Mouse (Mus musculus) heart, postnatal 25 days (tissue): Measurements from ENCODE around the gene Alox12b. TPM values are rescaled to one million over a fixed set of nuclear protein-coding genes. Genes with fewer than 3 reads are reported as not detected.

Source experiments
- DNase-seq: peaks from one replicate; pipeline ENCODE4 v3.0.0; 2022; ENCODE audit warnings: low spot score
- intact Hi-C: fragments of 180-260 bp; cut with DNase I; formaldehyde crosslinking; loops from one replicate; pipeline ENCODE4 v1.15.1; 2025
- total RNA-seq, 2 experiments: library from RNA; stranded (reverse); gene quantifications; 2 replicates each; pipeline ENCODE4 v1.2.3; 2021

Alox12b gene
- total RNA-seq, 2 experiments from 2014 or later, result not detected

DNA sequence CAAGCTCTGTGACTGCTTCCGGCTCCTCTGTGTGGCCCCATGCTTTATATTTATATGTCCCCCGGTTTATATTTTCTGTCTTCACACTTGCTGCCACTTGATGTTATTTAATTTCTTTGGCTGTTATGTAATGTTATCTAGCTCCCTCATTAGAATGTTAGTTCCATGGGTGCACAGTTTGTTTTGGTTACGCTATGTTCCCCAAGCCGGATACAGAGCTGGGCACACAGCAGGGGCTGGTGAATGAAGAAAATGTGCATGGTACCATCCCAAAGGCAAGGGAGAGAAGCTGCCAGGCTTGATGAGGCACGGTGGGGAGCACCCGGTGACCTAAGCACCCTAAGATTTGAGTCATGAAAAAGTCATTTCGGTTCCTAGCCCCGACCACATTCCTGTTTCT lies 3.0 kb upstream of the Alox12b start:
- no peak for DNase-seq
- intact Hi-C loops, result no loop called here

- intact Hi-C loops, result no loop called here
- no peak for DNase-seq
These were observed 1.4 kb upstream of the Alox12b start for GRCm38 (mm10) chr11:69155351-69155750.

DNA sequence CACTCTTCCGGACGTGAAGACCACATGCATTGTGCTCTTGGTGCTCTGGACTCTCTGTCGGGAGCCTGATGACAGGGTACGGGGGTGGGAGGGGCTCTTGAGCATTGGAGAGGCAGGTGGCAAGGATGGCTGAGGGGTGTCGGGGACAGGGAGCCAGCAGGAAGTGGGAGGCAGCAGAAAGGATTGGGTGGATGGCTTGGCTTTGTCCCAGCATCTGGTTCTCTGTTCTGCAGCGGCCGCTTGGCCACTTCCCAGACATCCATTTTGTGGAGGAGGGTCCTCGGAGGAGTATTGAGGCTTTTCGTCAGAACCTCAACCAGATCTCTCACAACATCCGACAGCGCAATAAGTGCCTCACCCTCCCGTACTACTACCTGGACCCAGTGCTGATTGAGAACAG lies 12.5 kb downstream of the Alox12b start:
- no peak for DNase-seq
- intact Hi-C loops, result no loop called here

- intact Hi-C loops, result no loop called here
- peak; percentile 76 for DNase-seq
These were observed 14.8 kb downstream of the Alox12b start for GRCm38 (mm10) chr11:69171626-69172025.

GRCm38 (mm10) chr11:69172606-69173005 lies 15.8 kb downstream of the Alox12b start:
- no peak for DNase-seq
- intact Hi-C loops, result no loop called here

DNA sequence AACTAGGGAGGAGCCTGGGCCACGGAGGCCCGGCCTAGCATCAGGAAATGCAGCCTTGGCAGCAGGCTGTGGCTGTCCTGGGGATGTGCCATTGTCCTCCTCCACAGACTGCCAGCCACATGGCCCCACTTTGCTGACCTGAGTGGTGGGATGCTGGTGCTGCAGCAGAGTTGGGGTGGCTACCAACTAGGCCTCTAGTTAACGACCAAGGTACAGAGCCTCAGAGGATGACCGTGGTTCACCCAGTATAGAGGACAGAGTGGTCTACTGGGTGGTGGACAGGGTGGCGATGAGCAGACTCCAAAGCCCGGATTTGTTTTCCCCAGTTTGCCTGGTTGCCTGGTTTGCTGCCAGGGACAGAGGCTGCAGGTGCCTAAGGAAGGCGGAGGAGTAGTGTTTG lies 17.9 kb downstream of the Alox12b start:
- DNase-seq, result no peak
- intact Hi-C loops, result no loop called here

- DNase-seq, result no peak
- intact Hi-C loops, result no loop called here
These were observed 21.7 kb downstream of the Alox12b start for GRCm38 (mm10) chr11:69178525-69178924.

- intact Hi-C loops, result no loop called here
- no peak for DNase-seq
These were observed 22.7 kb downstream of the Alox12b start for GRCm38 (mm10) chr11:69179512-69179911.

DNA sequence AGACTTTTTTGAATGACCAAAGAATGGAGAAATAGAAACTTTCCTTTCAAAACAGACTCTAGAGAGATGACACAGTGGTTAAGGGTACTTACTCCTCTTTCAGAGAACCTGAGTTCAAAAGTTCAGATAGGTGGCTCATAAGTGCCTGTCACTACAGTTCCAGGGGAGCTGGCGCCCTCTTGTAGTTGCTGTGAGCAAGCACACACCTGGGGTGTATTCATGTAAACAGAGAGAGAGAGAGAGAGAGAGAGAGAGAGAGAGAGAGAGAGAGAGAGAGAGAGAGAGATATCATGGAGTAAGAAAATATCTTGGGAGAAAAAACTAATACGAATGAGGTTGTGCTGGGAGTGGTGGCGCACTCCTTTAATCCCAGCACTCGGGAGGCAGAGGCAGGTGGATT lies 23.3 kb downstream of the Alox12b start:
- no peak for DNase-seq
- intact Hi-C loops, result no loop called here

DNA sequence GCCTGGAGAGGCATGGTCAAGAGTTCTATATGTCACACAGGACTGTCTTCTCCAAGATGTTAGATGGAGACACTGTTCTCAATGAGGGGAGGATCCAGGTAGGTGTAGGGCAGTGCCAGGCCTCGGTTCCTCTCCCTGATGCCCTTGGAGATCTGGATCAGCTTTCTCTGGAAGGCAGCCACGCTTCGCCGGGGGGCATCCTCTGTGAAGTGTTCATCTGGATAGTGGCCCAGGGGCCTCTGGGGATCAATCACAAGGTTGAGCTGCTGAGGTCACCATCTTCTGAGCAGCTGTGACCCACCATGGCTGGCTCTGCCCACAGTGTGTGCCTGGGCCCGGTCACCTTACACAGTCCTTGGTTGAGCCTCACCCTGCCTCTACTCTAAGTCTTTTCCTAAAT lies 28.2 kb downstream of the Alox12b start:
- intact Hi-C loops, result no loop called here
- no peak for DNase-seq

DNA sequence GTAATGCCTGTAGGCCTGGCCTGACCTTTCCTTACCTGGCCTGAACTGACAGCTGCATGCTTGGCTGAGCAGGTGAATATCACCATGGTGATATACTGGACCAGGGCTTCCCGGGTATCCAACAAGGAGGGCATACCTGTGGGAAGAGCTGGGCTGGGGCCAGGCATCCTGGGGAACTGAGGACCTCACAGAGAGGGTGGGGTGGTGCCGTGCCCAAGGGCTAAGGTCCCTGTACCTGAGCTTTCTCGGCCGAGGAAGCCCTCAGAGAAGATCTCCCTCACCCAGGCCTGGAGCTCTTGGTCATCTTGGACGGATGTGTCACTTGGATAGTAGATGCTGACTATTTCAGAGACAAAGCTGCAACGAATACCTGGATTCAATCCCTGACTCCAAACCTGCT lies 29.1 kb downstream of the Alox12b start:
- no peak for DNase-seq
- intact Hi-C loops, result no loop called here

DNA sequence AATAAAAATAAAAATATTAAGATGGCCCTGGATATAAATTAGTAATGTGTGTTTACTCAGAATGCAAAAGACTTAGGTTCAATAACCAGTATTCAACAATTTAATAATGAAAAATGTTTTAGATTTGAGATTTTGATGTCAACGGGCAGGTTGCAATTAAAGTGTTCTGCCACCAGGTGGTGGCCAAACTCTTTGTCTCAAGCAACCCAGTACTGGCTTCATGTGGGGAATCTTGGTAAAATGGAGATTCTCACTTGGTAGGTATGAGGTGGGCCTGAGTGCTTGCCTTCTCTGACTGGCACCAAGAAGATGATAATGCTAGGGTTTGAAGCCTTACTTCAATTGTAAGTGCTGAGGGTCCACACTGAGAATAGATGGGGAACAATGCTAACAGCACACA lies 36.1 kb downstream of the Alox12b start:
- intact Hi-C loops, result loop anchor here (1.0 to 10.0 kb wide), 2 partner anchors 50 to 192 kb away; no protein-coding TSS in a partner anchor

DNA sequence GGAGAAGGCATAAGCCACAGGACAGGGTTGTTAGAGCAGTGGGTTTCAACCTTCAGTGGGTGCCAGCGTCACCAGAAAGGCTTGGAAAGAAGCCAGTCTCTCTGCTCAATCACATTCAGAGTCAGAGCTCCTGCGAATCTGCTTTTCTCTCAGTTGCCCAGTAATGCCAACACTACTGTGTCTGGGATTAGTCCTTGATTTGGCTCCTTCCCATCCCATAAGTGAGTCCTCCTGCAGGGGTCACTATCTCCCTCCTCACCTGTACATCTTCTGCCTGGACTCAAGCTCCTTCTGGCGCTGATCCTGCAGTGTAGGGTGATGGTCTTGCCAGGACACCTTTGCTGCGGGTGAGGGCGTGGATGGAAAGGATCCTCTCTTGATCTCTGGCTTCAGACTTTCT lies 40.0 kb downstream of the Alox12b start:
- intact Hi-C loops, result loop anchor here (10.0 kb wide), 1 partner anchor 188 kb away; no protein-coding TSS in a partner anchor
- no peak for DNase-seq

More for the DNA sequence above, 36.1 kb downstream of the Alox12b start:
- DNase-seq, result no peak

DNA sequence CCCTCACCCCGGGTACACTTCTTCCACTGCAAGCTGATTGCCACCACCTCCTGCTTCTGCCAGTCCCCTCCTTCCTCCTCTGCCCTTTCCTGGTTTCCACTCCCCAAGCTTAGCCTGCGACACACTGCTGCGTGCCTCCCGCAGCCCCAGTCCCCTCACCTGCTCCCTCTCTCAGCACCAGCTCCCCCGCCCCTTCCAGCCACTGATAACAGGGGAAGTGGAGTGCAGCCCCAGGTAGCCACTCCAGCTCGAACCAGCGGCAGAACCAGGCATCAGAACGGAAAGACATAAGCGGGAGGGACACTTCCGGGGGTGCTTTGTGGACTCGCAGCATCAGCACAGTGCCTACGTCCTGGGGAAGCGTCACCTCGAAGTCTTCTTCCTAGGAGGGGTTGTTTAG lies 40.4 kb downstream of the Alox12b start:
- no peak for DNase-seq
- intact Hi-C loops, result loop anchor here (10.0 kb wide), 1 partner anchor 188 kb away; no protein-coding TSS in a partner anchor

GRCm38 (mm10) chr11:69197743-69198142 lies 41.0 kb downstream of the Alox12b start, which contains the start of gene Alox8:
Gene Alox8 (minus strand): TSS chr11:69197843.
- intact Hi-C loops, result loop anchor here (2.0 to 10.0 kb wide), 2 partner anchors 41 to 187 kb away; no protein-coding TSS in a partner anchor

GRCm38 (mm10) chr11:69199251-69199650 lies 42.5 kb downstream of the Alox12b start:
- intact Hi-C loops, result loop anchor here (2.0 to 10.0 kb wide), 2 partner anchors 40 to 186 kb away; no protein-coding TSS in a partner anchor
- DNase-seq, result no peak

More at GRCm38 (mm10) chr11:69197743-69198142, 41.0 kb downstream of the Alox12b start, which contains the start of gene Alox8:
- no peak for DNase-seq

DNA sequence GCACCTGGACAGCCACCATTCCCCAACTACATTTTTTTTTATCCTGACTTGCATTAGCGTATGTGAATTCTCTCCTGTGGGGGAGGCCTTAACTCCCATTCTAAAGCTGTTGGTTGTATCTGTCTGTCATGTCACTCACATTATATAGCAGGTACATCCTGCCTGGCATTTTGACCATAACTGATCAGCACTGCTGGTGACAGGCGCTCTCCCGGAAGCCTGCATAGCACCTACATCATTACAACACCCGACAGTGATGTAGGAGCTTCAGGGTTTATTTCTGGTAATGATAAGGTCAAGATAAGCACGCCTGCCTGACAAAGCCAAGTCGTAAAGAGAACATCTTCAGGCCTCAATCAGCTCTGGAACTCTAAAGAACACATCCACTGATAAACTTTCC lies 43.4 kb downstream of the Alox12b start:
- no peak for DNase-seq
- intact Hi-C loops, result no loop called here

DNA sequence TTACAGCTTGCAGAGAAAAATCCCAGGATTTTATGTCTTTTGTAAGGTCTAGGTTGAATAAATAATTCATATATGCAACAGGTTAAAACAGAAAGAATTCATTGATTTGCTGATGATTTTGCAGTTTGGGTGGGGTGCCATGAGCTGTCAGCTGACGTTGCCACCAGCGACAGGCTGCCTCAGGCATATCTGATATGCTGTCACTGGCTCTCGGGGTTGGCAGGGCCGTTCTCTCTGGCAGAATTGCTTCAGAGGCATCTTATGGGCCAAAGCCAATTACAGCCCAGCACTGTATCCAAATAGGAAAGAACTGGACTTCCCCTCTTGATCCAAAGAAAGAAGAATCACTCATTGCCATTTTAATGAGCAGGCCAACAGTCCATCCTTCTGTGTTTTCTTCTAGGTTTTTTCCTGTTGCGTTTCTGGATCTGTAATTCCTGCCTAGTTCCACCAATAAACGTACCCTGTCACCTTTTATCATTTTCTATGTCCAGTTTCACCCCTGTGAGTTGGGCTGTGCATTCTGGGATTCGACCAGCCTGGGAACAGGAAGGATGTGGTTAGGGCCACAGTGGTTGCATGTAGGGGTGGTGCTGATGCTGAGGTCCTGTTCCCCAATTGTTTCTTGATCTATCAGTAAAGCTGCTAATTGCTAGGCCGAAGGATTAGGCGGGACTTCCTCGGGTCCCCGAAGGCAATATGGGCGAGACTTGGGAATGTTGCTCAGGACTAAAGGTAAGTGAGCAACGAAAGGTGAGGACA lies 45.9 kb downstream of the Alox12b start:
- intact Hi-C loops, result no loop called here
- DNase-seq, result no peak

- intact Hi-C loops, result no loop called here
- DNase-seq, result no peak
These were observed 54.6 kb downstream of the Alox12b start for GRCm38 (mm10) chr11:69211431-69211830.

- no peak for DNase-seq
- intact Hi-C loops, result no loop called here
These were observed 60.6 kb downstream of the Alox12b start for GRCm38 (mm10) chr11:69217411-69217810.

- intact Hi-C loops, result no loop called here
These were observed 61.9 kb downstream of the Alox12b start for GRCm38 (mm10) chr11:69218661-69219060.

More at GRCm38 (mm10) chr11:69218661-69219060, 61.9 kb downstream of the Alox12b start:
- no peak for DNase-seq
